Mouse (Mus musculus): Measurements from ENCODE around the gene Dgcr2. TPM values are rescaled to one million over a fixed set of nuclear protein-coding genes. Genes with fewer than 3 reads are reported as not detected.

Dgcr2 gene
- total RNA-seq, 2 experiments from 2014 or later = 61.7 to 67.5 TPM

Other genes with a start within 250 kb of the Dgcr2 start
- 10 to 100 TPM; 52.9 to 60.5 TPM for gene Med15, start 165.7 kb downstream of the Dgcr2 start, total RNA-seq (2021)
- gene Klhl22, start 138.9 kb downstream of the Dgcr2 start, total RNA-seq (2021) = 10 to 100 TPM; 38.3 to 43.1 TPM
- 10 to 100 TPM in 1 of 2 experiments, 1 to 10 TPM in 1; 8.6 to 11.6 TPM for gene Scarf2, start 101.3 kb downstream of the Dgcr2 start, total RNA-seq (2021)
- not detected for gene B830017H08Rik, start 65.4 kb downstream of the Dgcr2 start, total RNA-seq (2021)
- 1 to 10 TPM; 1.7 to 2.3 TPM for gene Car15, start 60.2 kb downstream of the Dgcr2 start, total RNA-seq (2021)
- under 1 TPM; 0.20 to 0.40 TPM for gene Gm20518, start 6.9 kb downstream of the Dgcr2 start, total RNA-seq (2021)
- under 1 TPM; 0.10 to 0.13 TPM for gene Tssk1, start 4.3 kb downstream of the Dgcr2 start, total RNA-seq (2021)
- gene Tssk2, start 75 bp upstream of the Dgcr2 start, total RNA-seq (2021) = not detected
- gene Ess2, start 12.8 kb upstream of the Dgcr2 start, total RNA-seq (2021) = 10 to 100 TPM; 13.9 to 16.7 TPM
- gene Gsc2, start 16.5 kb upstream of the Dgcr2 start, total RNA-seq (2021) = not detected
- 100 to 1,000 TPM; 365 to 608 TPM for gene Slc25a1, start 29.7 kb upstream of the Dgcr2 start, total RNA-seq (2021)
- gene Vpreb2, start 81.9 kb upstream of the Dgcr2 start, total RNA-seq (2021) = not detected
- 10 to 100 TPM; 55.4 to 85.3 TPM for gene Dgcr6, start 154.3 kb upstream of the Dgcr2 start, total RNA-seq (2021)
- gene Prodh, start 191.6 kb upstream of the Dgcr2 start, total RNA-seq (2021) = 10 to 100 TPM; 13.1 to 47.7 TPM
- under 1 TPM in 1 of 2 experiments, not detected in 1; 0.20 TPM for gene Rtn4r, start 229.1 kb upstream of the Dgcr2 start, total RNA-seq (2021)

Measured in adrenal gland, postnatal 36 days (tissue).